Comparison of ENCODE assay signal across 23 mouse cellular contexts in genomic region chr16:94587461-94587860, GRCm38 (mm10). TPM values are rescaled to one million over a fixed set of nuclear protein-coding genes. Genes with fewer than 3 reads are reported as not detected.
DNase-seq lines count a peak whose midpoint lies in the region; ATAC-seq and TF ChIP-seq lines count a peak whose summit lies in the region.
"Had no signal": no experiment of that assay in that cellular context is flagged by ENCODE, and none has a peak within 500 bp of the region (broad histone marks: within the 10 kb centered on the region; RNA-seq: fewer than 3 reads in every experiment).

No protein-coding gene starts in this region.

- H3K4me2 ChIP-seq in heart, embryonic 16.5 days (ENCODE audit: low read depth, low read length): no peak overlapping the region
- no peak overlapping the region for H3K4me2 ChIP-seq in midbrain, embryonic 15.5 days
- H3K4me2 ChIP-seq: forebrain, embryonic 13.5 days; heart, embryonic 13.5 days; hindbrain, embryonic 14.5 days had no signal

- no peaks in the 10 kb centered on the region for H3K27me3 ChIP-seq in heart, embryonic 16.5 days (ENCODE audit: control insufficient read depth, insufficient read depth, low read length)
- H3K27me3 ChIP-seq in midbrain, embryonic 15.5 days (replicated peaks): no peaks in the 10 kb centered on the region
- H3K27me3 ChIP-seq in midbrain, embryonic 10.5 days (ENCODE audit: low read depth, poor library complexity, severe bottlenecking): no peaks in the 10 kb centered on the region
- H3K27me3 ChIP-seq: CH12.LX; forebrain, embryonic 13.5 days; heart, embryonic 13.5 days; Patski had no signal

- intact Hi-C loops in gastrocnemius, adult 2 months (cut with DNase I): no loop called here

- no peak for DNase-seq in gastrocnemius, adult 2 months
- DNase-seq in gastrocnemius, postnatal 25 days: no peak
- DNase-seq in heart, postnatal 4 days: no peak
- no peak for DNase-seq in midbrain, embryonic 10.5 days (ENCODE audit: low spot score)
- DNase-seq: adrenal gland, postnatal 10 days; adrenal gland, postnatal 36 days; B cell, adult 2 months; heart, adult 18-20 months; heart, postnatal 10 days; heart, postnatal 36 days; kidney, adult 18-20 months had no signal

- peaks cover 95% of the 10 kb centered on the region for H3K4me1 ChIP-seq in heart, embryonic 16.5 days (ENCODE audit: control insufficient read depth, insufficient read depth, low read length)
- H3K4me1 ChIP-seq in midbrain, embryonic 15.5 days: peaks cover 67% of the 10 kb centered on the region
- H3K4me1 ChIP-seq in midbrain, embryonic 10.5 days: peaks cover 31% of the 10 kb centered on the region

- H3K9ac ChIP-seq in heart, embryonic 16.5 days (ENCODE audit: low read length): no peak overlapping the region
- no peak overlapping the region for H3K9ac ChIP-seq in midbrain, embryonic 15.5 days
- H3K9ac ChIP-seq: forebrain, embryonic 13.5 days; heart, embryonic 13.5 days; hindbrain, embryonic 14.5 days had no signal

- no peak for TF ChIP-seq CTCF in gastrocnemius, adult 2 months (IDR thresholded peaks at IDR 0.05)

- no peaks in the 10 kb centered on the region for H3K36me3 ChIP-seq in heart, embryonic 16.5 days (ENCODE audit: control insufficient read depth, insufficient read depth)
- no peaks in the 10 kb centered on the region for H3K36me3 ChIP-seq in midbrain, embryonic 15.5 days (replicated peaks)
- H3K36me3 ChIP-seq in midbrain, embryonic 10.5 days: no peaks in the 10 kb centered on the region
- H3K36me3 ChIP-seq: forebrain, embryonic 10.5 days; heart, embryonic 13.5 days had no signal

- 49% methylated on average over 4 of the region's 4 CpGs for whole genome bisulfite sequencing in heart, embryonic 16.5 days
- 91% methylated on average over 4 of the region's 4 CpGs for WGBS in midbrain, embryonic 15.5 days
- 89% methylated on average over 4 of the region's 4 CpGs for WGBS in midbrain, embryonic 10.5 days

- H3K27ac ChIP-seq in gastrocnemius, adult 2 months: peak overlapping the region; percentile 89
- peak overlapping the region; percentile 17; the same call in 1 of the 2 replicates for H3K27ac ChIP-seq in heart, embryonic 16.5 days (ENCODE audit: low read length)
- H3K27ac ChIP-seq in midbrain, embryonic 15.5 days: no peak overlapping the region
- no peak overlapping the region for H3K27ac ChIP-seq in midbrain, embryonic 10.5 days (replicated peaks)
- H3K27ac ChIP-seq: forebrain, embryonic 10.5 days; forebrain, embryonic 13.5 days; heart, embryonic 13.5 days; hindbrain, embryonic 14.5 days; hindbrain, postnatal 0 days had no signal

- ATAC-seq in heart, embryonic 16.5 days (replicated peaks; ENCODE audit: extremely low read depth, insufficient read depth, low FRiP score): no peak
- ATAC-seq in midbrain, embryonic 15.5 days (replicated peaks): 0 out of 2 replicates have a peak, but pooled peaks have one; percentile 37
- ATAC-seq: forebrain, embryonic 13.5 days; forebrain, embryonic 16.5 days; inflammation-experienced regulatory T-cells, adult 6 months; Patski had no signal

- no peaks in the 10 kb centered on the region for H3K9me3 ChIP-seq in heart, embryonic 16.5 days (replicated peaks; ENCODE audit: control insufficient read depth, low read length)
- H3K9me3 ChIP-seq in midbrain, embryonic 15.5 days: no peaks in the 10 kb centered on the region
- H3K9me3 ChIP-seq in midbrain, embryonic 10.5 days (replicated peaks): no peaks in the 10 kb centered on the region
- H3K9me3 ChIP-seq: forebrain, embryonic 10.5 days; forebrain, embryonic 13.5 days; G1E; heart, embryonic 13.5 days had no signal

- peak overlapping the region; percentile 3; the same call in 1 of the 2 replicates for H3K4me3 ChIP-seq in gastrocnemius, adult 2 months
- H3K4me3 ChIP-seq in heart, embryonic 16.5 days (ENCODE audit: low read length): no peak overlapping the region
- no peak overlapping the region for H3K4me3 ChIP-seq in midbrain, embryonic 15.5 days
- H3K4me3 ChIP-seq in midbrain, embryonic 10.5 days: no peak overlapping the region
- H3K4me3 ChIP-seq: forebrain, embryonic 10.5 days; forebrain, embryonic 13.5 days; heart, embryonic 13.5 days had no signal

RNA-seq across cellular contexts. Expression of gene Dyrk1a, which starts 17.7 kb away (rescaled TPM):
- total RNA-seq in gastrocnemius, adult 2 months (2021): 10 to 100 TPM; 94.4 to 98.0 TPM
- total RNA-seq in gastrocnemius, postnatal 25 days (2021): 10 to 100 TPM; 71.9 to 72.3 TPM
- polyA plus RNA-seq in heart, embryonic 16.5 days (2015; fragmentation: Nextera tagmentation; extraction: Ambion mirVana): 7.8 and 8.1 TPM in 2 replicates
- total RNA-seq in heart, postnatal 4 days (2021): 100 to 1,000 TPM; 118 to 135 TPM
- 11.1 and 11.7 TPM in 2 replicates for polyA plus RNA-seq in midbrain, embryonic 15.5 days (2015; fragmentation: Nextera tagmentation; extraction: Ambion mirVana)
- polyA plus RNA-seq in midbrain, embryonic 10.5 days (2016; fragmentation: Nextera tagmentation; extraction: Ambion mirVana): 9.6 and 10.1 TPM in 2 replicates

Comparison
In these comparisons a context has a peak if more than half of its experiments do, and no peak if none do; other contexts are left out.
1. H3K27ac ChIP-seq: peak in gastrocnemius, adult 2 months (single experiment) and heart, embryonic 16.5 days (single experiment); none in midbrain, embryonic 15.5 days (single experiment) and midbrain, embryonic 10.5 days (single experiment).